ENCODE assay signal across 15 mouse cellular contexts in genomic region chr8:117342735-117343385, GRCm38 (mm10).
DNase-seq lines count a peak whose midpoint lies in the region; ATAC-seq and TF ChIP-seq lines count a peak whose summit lies in the region.
"Had no signal": no experiment of that assay in that cellular context is flagged by ENCODE, and none has a peak within 500 bp of the region (broad histone marks: within the 10 kb centered on the region; RNA-seq: fewer than 3 reads in every experiment).

No protein-coding gene starts in this region.

- no peaks in the 10 kb centered on the region for H3K27me3 ChIP-seq in kidney, adult 2 months (replicated peaks; ENCODE audit: control insufficient read depth, insufficient read depth, low read length)
- no peaks in the 10 kb centered on the region for H3K27me3 ChIP-seq in intestine, embryonic 15.5 days (replicated peaks)
- H3K27me3 ChIP-seq: midbrain, embryonic 12.5 days; neural tube, embryonic 15.5 days had no signal

- no peaks in the 10 kb centered on the region for H3K36me3 ChIP-seq in kidney, adult 2 months (ENCODE audit: control insufficient read depth, insufficient read depth, low read length)
- no peaks in the 10 kb centered on the region for H3K36me3 ChIP-seq in intestine, embryonic 15.5 days
- H3K36me3 ChIP-seq: hindbrain, embryonic 10.5 days; midbrain, embryonic 12.5 days; neural tube, embryonic 15.5 days had no signal

- no peak for TF ChIP-seq POLR2A in kidney, adult 2 months (IDR thresholded peaks at IDR 0.05; ENCODE audit: low read depth, low read length)

- no peak for DNase-seq in kidney, adult 2 months
- DNase-seq in kidney, adult 18-20 months: no peak
- DNase-seq in ES-CJ7 (ENCODE audit: low read depth, low spot score): peak; percentile 95
- DNase-seq in layer of hippocampus, postnatal 36 days: no peak
- no peak for DNase-seq in spleen, postnatal 4 days (ENCODE audit: low spot score in 2 of 2)
- DNase-seq: gastrocnemius, postnatal 14 days; kidney, postnatal 25 days; right cerebral cortex, postnatal 4 days had no signal

- no peak overlapping the region for H3K4me3 ChIP-seq in kidney, adult 2 months (ENCODE audit: insufficient read depth, low read depth, low read length)
- H3K4me3 ChIP-seq in intestine, embryonic 15.5 days (replicated peaks): no peak overlapping the region
- H3K4me3 ChIP-seq: hindbrain, embryonic 10.5 days; left cerebral cortex, adult 2 months; midbrain, embryonic 12.5 days; neural tube, embryonic 15.5 days had no signal

- peaks cover 61% of the 10 kb centered on the region for H3K4me1 ChIP-seq in kidney, adult 2 months (ENCODE audit: control insufficient read depth, insufficient read depth, low read length)
- peaks cover 58% of the 10 kb centered on the region for H3K4me1 ChIP-seq in intestine, embryonic 15.5 days (replicated peaks)

- no peak for ATAC-seq in intestine, embryonic 15.5 days
- ATAC-seq in monocyte, adult 5-6 weeks (replicated peaks; ENCODE audit: insufficient number of reproducible peaks, low FRiP score, low TSS enrichment, poor library complexity, severe bottlenecking): peak; percentile 36
- ATAC-seq in erythroblast, adult 5-6 weeks (replicated peaks; ENCODE audit: low FRiP score, poor library complexity, severe bottlenecking): no peak

- no peak overlapping the region for H3K9ac ChIP-seq in intestine, embryonic 15.5 days
- H3K9ac ChIP-seq: midbrain, embryonic 12.5 days; neural tube, embryonic 15.5 days had no signal

- peak overlapping the region; percentile 15; the same call in 1 of the 2 replicates for H3K27ac ChIP-seq in kidney, adult 2 months (ENCODE audit: insufficient read depth, low read depth, low read length)
- H3K27ac ChIP-seq in intestine, embryonic 15.5 days: peak overlapping the region; percentile 60; the same call in 1 of the 2 replicates
- H3K27ac ChIP-seq: hindbrain, embryonic 10.5 days; left cerebral cortex, adult 2 months; midbrain, embryonic 12.5 days; neural tube, embryonic 15.5 days had no signal

- no peak for TF ChIP-seq CTCF in kidney, adult 2 months (conservative IDR thresholded peaks at IDR 0.05; ENCODE audit: insufficient read depth, insufficient read length, low read depth, low read length)

- 58% methylated on average over 8 of the region's 8 CpGs for WGBS in kidney, adult 2 months
- 45% methylated on average over 8 of the region's 8 CpGs for WGBS in intestine, embryonic 15.5 days

- no peaks in the 10 kb centered on the region for H3K9me3 ChIP-seq in intestine, embryonic 15.5 days
- H3K9me3 ChIP-seq: hindbrain, embryonic 10.5 days; midbrain, embryonic 12.5 days; neural tube, embryonic 15.5 days had no signal

- H3K4me2 ChIP-seq in intestine, embryonic 15.5 days (replicated peaks): peak overlapping the region; percentile 12; the same call in 1 of the 2 replicates
- H3K4me2 ChIP-seq: midbrain, embryonic 12.5 days; neural tube, embryonic 15.5 days had no signal
